Mouse (Mus musculus): ENCODE measurements at regions not wholly inside any gene's neighbourhood (a gene's known extent, or its start where the extent isn't known, plus 50 kb on each side); places are given as distances from the start of the nearest gene placed in this dataset.

- Histone ChIP-seq H3K27ac (no peak overlapping the region), H3K36me3 (no peaks in the 10 kb centered on the region), H3K27me3 (no peaks in the 10 kb centered on the region), H3K4me3 (no peak overlapping the region), H3K4me1 (0 out of 2 replicates have a peak, but pooled peaks cover 3% of the 10 kb centered on the region), H3K9ac (no peak overlapping the region), H3K4me2 (no peak overlapping the region), H3K9me3 (no peaks in the 10 kb centered on the region)
- ATAC-seq (ENCODE audit: insufficient number of reproducible peaks, low FRiP score, low TSS enrichment, low read depth): no peak
- WGBS: 26% methylated on average over 4 of the region's 4 CpGs
These were observed 1590.7 kb upstream of the Gulo start for GRCm38 (mm10) chr14:67599734-67600133.

DNA sequence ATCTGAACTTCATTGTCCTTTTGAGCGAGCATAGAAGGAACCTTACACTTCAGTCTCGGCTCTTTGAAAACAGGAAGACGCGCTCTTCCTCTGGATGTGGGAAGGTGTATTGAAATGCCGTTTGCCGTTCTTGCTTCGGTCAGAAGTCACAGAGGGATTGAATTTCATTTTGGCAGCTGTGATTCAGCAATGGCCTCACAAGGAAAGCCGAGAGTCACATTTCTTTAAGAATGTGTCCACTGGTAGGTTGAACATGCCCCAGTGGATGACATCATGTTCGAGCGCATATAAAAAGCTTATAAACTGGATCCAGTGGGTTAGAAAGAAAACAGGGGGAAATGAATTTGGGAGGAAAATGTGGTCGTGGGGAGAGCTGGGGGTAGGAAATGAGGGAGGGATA, 1579.6 kb upstream of the Gulo start:
- Histone ChIP-seq H3K27me3 (no peaks in the 10 kb centered on the region), H3K9ac (no peak overlapping the region), H3K4me1 (peaks cover 8% of the 10 kb centered on the region), H3K36me3 (no peaks in the 10 kb centered on the region), H3K9me3 (no peaks in the 10 kb centered on the region), H3K4me3 (no peak overlapping the region), H3K4me2 (peak overlapping the region; percentile 17; the same call in 1 of the 2 replicates), H3K27ac (peak overlapping the region; percentile 63)
- ATAC-seq (ENCODE audit: insufficient number of reproducible peaks, low FRiP score, low TSS enrichment, low read depth): peak; percentile 35; the same call in 1 of the 2 replicates
- WGBS: 32% methylated on average over 11 of the region's 11 CpGs

- H3K27me3 ChIP-seq: no peaks in the 10 kb centered on the region
- H3K4me2 ChIP-seq: no peak overlapping the region
- H3K27ac ChIP-seq: no peak overlapping the region
- ATAC-seq (ENCODE audit: insufficient number of reproducible peaks, low FRiP score, low TSS enrichment, low read depth): no peak
- no peaks in the 10 kb centered on the region for H3K9me3 ChIP-seq
- 60% methylated on average over 14 of the region's 14 CpGs for WGBS
- peaks cover 21% of the 10 kb centered on the region for H3K4me1 ChIP-seq
- no peaks in the 10 kb centered on the region for H3K36me3 ChIP-seq
- H3K4me3 ChIP-seq: no peak overlapping the region
- no peak overlapping the region for H3K9ac ChIP-seq
These were observed 1575.5 kb upstream of the Gulo start for GRCm38 (mm10) chr14:67584456-67585048.

GRCm38 (mm10) chr14:67582201-67582782, 1573.3 kb upstream of the Gulo start:
- H3K27ac ChIP-seq: peak overlapping the region; percentile 47
- no peak for ATAC-seq (ENCODE audit: insufficient number of reproducible peaks, low FRiP score, low TSS enrichment, low read depth)
- WGBS: 39% methylated on average over 8 of the region's 8 CpGs

GRCm38 (mm10) chr14:67574346-67574949, 1565.4 kb upstream of the Gulo start:
- Histone ChIP-seq H3K4me1 (peaks cover 11% of the 10 kb centered on the region), H3K27me3 (peaks cover 5% of the 10 kb centered on the region; the same call in 1 of the 2 replicates), H3K4me2 (no peak overlapping the region), H3K4me3 (no peak overlapping the region), H3K9me3 (no peaks in the 10 kb centered on the region), H3K36me3 (no peaks in the 10 kb centered on the region), H3K27ac (no peak overlapping the region), H3K9ac (no peak overlapping the region)
- no peak for ATAC-seq (ENCODE audit: insufficient number of reproducible peaks, low FRiP score, low TSS enrichment, low read depth)
- 61% methylated on average over 7 of the region's 7 CpGs for WGBS

More at GRCm38 (mm10) chr14:67582201-67582782, 1573.3 kb upstream of the Gulo start:
- no peak overlapping the region for H3K9ac ChIP-seq
- no peaks in the 10 kb centered on the region for H3K27me3 ChIP-seq
- no peak overlapping the region for H3K4me2 ChIP-seq
- no peak overlapping the region for H3K4me3 ChIP-seq
- H3K4me1 ChIP-seq: peaks cover 13% of the 10 kb centered on the region
- no peaks in the 10 kb centered on the region for H3K9me3 ChIP-seq
- H3K36me3 ChIP-seq: no peaks in the 10 kb centered on the region

- no peak overlapping the region for H3K9ac ChIP-seq
- 60% methylated on average over 12 of the region's 12 CpGs for WGBS
- no peaks in the 10 kb centered on the region for H3K9me3 ChIP-seq
- no peaks in the 10 kb centered on the region for H3K36me3 ChIP-seq
- peaks cover 10% of the 10 kb centered on the region; the same call in 1 of the 2 replicates for H3K27me3 ChIP-seq
- H3K27ac ChIP-seq: no peak overlapping the region
- H3K4me3 ChIP-seq: no peak overlapping the region
- no peak overlapping the region for H3K4me2 ChIP-seq
- ATAC-seq (ENCODE audit: insufficient number of reproducible peaks, low FRiP score, low TSS enrichment, low read depth): no peak
- peaks cover 20% of the 10 kb centered on the region for H3K4me1 ChIP-seq
These were observed 1564.5 kb upstream of the Gulo start for GRCm38 (mm10) chr14:67573451-67573995.

DNA sequence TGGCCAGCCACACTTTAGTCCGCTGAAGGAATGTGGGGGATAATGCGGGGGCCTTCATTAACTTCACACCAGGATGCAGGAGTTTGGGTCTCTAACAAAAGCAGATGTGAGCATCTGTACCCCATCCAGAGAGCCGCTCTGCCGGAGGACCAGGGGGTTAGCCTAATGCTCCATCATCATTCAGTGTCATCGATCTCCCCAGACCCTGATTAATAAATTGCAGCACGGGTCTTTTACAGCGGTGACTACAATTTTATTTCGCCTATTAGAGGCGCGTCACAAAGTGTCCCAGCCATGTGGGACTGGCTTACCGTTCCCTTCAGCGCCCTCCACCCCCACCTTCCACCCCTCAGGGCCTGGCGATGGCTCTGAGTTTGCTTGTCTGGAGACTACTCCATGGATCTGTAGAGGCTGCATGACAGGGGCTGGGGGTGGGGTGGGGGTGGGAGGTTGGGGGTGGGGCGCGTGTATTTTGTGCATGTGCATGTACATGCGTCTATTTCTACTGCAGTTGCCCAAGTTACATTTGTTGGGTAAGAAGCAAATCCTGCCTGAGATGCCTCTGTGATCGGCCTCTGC, 1560.8 kb upstream of the Gulo start:
- no peak for ATAC-seq (ENCODE audit: insufficient number of reproducible peaks, low FRiP score, low TSS enrichment, low read depth)
- no peak overlapping the region for H3K27ac ChIP-seq

DNA sequence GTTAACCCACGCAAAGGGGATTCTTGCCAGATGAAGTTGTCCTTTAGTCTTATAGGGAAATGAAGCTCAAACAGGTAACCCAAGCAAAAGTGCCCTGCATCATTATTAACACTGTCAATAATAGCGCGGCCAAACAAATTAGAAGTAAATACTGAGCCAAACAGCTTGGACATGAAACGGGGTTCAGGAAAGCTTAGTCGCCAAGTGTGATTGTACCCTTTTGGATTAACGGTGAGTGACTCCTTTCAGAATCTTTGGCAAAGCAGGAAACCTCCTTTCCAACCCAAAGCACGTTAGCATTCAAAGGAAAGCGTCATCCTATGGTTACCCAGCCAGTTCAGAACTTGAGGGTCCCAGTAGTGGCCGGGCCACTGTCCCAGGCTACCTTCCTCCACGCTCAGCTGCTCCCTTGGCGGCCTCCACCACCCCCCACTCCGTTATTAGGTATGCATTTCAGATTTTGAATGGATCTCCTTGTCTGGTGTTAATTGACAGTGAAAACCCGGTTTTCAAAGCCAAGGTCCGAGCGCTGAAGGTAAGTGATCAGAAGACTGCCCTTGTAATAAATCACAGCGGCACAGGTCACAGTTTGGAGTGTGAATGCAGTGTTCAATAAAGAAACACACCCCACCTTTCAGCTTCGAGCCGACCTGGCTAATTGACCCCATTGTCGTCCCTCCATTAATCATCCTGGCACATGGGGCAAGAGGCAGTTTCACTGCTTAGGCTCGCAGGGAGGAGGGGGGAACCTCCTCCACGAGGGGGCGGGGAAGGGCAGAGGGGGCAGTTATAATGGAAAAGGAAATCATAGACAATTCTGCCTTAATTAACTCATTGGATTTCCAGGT, 1560.1 kb upstream of the Gulo start:
- peaks cover 17% of the 10 kb centered on the region; the same call in 1 of the 2 replicates for H3K27me3 ChIP-seq
- no peak overlapping the region for H3K4me2 ChIP-seq
- no peak overlapping the region for H3K4me3 ChIP-seq
- ATAC-seq (ENCODE audit: insufficient number of reproducible peaks, low FRiP score, low TSS enrichment, low read depth): no peak
- WGBS: 22% methylated on average over 22 of the region's 22 CpGs
- H3K36me3 ChIP-seq: no peaks in the 10 kb centered on the region
- H3K4me1 ChIP-seq: peaks cover 18% of the 10 kb centered on the region
- H3K27ac ChIP-seq: no peak overlapping the region
- H3K9ac ChIP-seq: no peak overlapping the region
- no peaks in the 10 kb centered on the region for H3K9me3 ChIP-seq

More for the DNA sequence above, 1560.8 kb upstream of the Gulo start:
- Histone ChIP-seq H3K9ac (no peak overlapping the region), H3K9me3 (no peaks in the 10 kb centered on the region), H3K4me3 (no peak overlapping the region), H3K36me3 (no peaks in the 10 kb centered on the region), H3K4me2 (no peak overlapping the region), H3K4me1 (peaks cover 21% of the 10 kb centered on the region), H3K27me3 (peaks cover 17% of the 10 kb centered on the region; the same call in 1 of the 2 replicates)
- WGBS: 16% methylated on average over 17 of the region's 17 CpGs

GRCm38 (mm10) chr14:67554897-67555296, 1545.9 kb upstream of the Gulo start:
- H3K4me2 ChIP-seq: no peak overlapping the region
- H3K27ac ChIP-seq: no peak overlapping the region
- 85% methylated on average over 7 of the region's 7 CpGs for WGBS
- no peaks in the 10 kb centered on the region for H3K9me3 ChIP-seq
- H3K36me3 ChIP-seq: no peaks in the 10 kb centered on the region
- H3K4me3 ChIP-seq: no peak overlapping the region
- ATAC-seq (ENCODE audit: insufficient number of reproducible peaks, low FRiP score, low TSS enrichment, low read depth): no peak
- no peaks in the 10 kb centered on the region for H3K27me3 ChIP-seq
- H3K4me1 ChIP-seq: no peaks in the 10 kb centered on the region
- H3K9ac ChIP-seq: no peak overlapping the region

DNA sequence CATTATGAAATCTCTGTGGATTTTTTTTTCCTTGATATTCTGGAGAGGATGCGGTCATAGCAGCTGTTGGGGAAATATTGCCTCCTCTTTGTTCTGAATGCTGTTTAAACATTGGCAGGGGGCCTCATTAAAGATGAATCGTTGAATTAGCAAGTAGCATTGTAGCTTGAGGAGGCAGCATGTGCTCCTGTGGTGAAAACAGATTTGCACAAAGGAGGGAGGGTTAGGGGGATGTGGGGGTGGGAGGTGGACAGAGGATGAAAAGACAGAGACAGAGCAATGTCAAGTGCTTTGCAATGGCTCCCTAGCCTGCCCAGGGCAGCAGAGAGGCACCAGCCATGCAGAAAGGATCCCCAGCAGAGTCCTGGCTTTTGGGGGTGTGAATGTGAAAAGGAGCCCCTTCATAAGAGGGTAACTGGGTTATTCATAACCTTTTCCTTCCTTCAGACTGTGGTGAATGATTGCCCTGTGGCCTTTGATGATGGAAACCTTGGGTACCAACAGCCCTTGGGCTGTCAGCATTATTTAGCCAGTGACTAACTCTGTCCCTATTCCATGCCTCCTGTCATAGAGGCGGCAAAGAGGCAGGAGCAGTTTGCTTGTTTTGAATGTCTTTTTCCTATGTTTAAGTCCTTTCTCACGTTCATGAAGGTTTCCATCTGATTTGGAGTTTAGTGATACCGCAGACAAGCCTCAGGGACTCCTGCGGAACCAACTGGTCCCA, 1541.6 kb upstream of the Gulo start:
- Histone ChIP-seq H3K4me1 (no peaks in the 10 kb centered on the region), H3K27ac (no peak overlapping the region), H3K27me3 (no peaks in the 10 kb centered on the region), H3K9ac (no peak overlapping the region), H3K9me3 (no peaks in the 10 kb centered on the region), H3K4me3 (no peak overlapping the region), H3K36me3 (no peaks in the 10 kb centered on the region), H3K4me2 (no peak overlapping the region)
- WGBS: 64% methylated on average over 6 of the region's 6 CpGs
- no peak for ATAC-seq (ENCODE audit: insufficient number of reproducible peaks, low FRiP score, low TSS enrichment, low read depth)

GRCm38 (mm10) chr14:67548750-67549149, 1539.7 kb upstream of the Gulo start:
- ATAC-seq (ENCODE audit: insufficient number of reproducible peaks, low FRiP score, low TSS enrichment, low read depth): no peak
- WGBS: 88% methylated on average over 6 of the region's 6 CpGs
- no peaks in the 10 kb centered on the region for H3K27me3 ChIP-seq
- H3K4me2 ChIP-seq: no peak overlapping the region
- peaks cover 2% of the 10 kb centered on the region; the same call in 1 of the 2 replicates for H3K9me3 ChIP-seq
- no peak overlapping the region for H3K4me3 ChIP-seq
- 0 out of 2 replicates have a peak, but pooled peaks cover 5% of the 10 kb centered on the region for H3K4me1 ChIP-seq
- H3K9ac ChIP-seq: no peak overlapping the region
- H3K36me3 ChIP-seq: no peaks in the 10 kb centered on the region
- no peak overlapping the region for H3K27ac ChIP-seq
